Mouse (Mus musculus) neural tube, embryonic 12.5 days (tissue): Measurements from ENCODE around the gene H2-Q1. TPM values are rescaled to one million over a fixed set of nuclear protein-coding genes. Genes with fewer than 3 reads are reported as not detected.
"Not testable (repeated sequence)": the region's sequence is repeated elsewhere in the genome, so short reads cannot be mapped to it uniquely, and the experiment has no call there.

Source experiments
- ATAC-seq: fragments of 200-750 bp; cut with Nextera tagmentation; 2 replicates; pipeline ENCODE4 v1.8.0; 2017; ENCODE audit warnings: low read depth, mild to moderate bottlenecking, moderate TSS enrichment, moderate library complexity; ENCODE audit not compliant: low FRiP score
- H3K27ac ChIP-seq: fragments of 300-500 bp; sonication (generic); 2 replicates; pipeline ENCODE4 v1.5.1; 2016
- H3K27me3 ChIP-seq: fragments of 300-500 bp; sonication (generic); replicated peaks from 2 replicates; pipeline ENCODE4 v1.6.1; 2016; ENCODE audit warnings: mild to moderate bottlenecking
- H3K36me3 ChIP-seq: fragments of 300-500 bp; sonication (generic); 2 replicates; pipeline ENCODE4 v1.6.1; 2016; ENCODE audit warnings: mild to moderate bottlenecking
- H3K4me1 ChIP-seq: fragments of 300-500 bp; sonication (generic); 2 replicates; pipeline ENCODE4 v1.6.1; 2016
- H3K4me2 ChIP-seq: fragments of 300-500 bp; sonication (generic); replicated peaks from 2 replicates; pipeline ENCODE4 v1.6.1; 2016; ENCODE audit warnings: mild to moderate bottlenecking
- H3K4me3 ChIP-seq: fragments of 300-500 bp; sonication (generic); 2 replicates; pipeline ENCODE4 v1.5.1; 2016
- H3K9ac ChIP-seq: fragments of 300-500 bp; sonication (generic); 2 replicates; pipeline ENCODE4 v1.6.1; 2016; ENCODE audit warnings: mild to moderate bottlenecking
- H3K9me3 ChIP-seq: fragments of 300-500 bp; sonication (generic); 2 replicates; pipeline ENCODE4 v1.6.1; 2016; ENCODE audit warnings: mild to moderate bottlenecking
- WGBS: fragments of 180-500 bp; shearing (Covaris S2); methylation state at CpG from one replicate; pipeline ENCODE4 v1.1.7; 2016; 5-methylcytosine and 5-hydroxymethylcytosine counted together
- polyA plus RNA-seq: library from polyadenylated mRNA; unstranded; fragments of >200 nt; fragmentation: Nextera tagmentation; extraction: Ambion mirVana; gene quantifications from 2 replicates; pipeline ENCODE4 v1.2.1, GENCODE M21; 2016

H2-Q1 gene
- polyA plus RNA-seq = 0.06 and 0.10 TPM in 2 replicates

- Histone ChIP-seq H3K4me3 (peak within 1 kb of the TSS; percentile 33), H3K9ac (peak within 1 kb of the TSS; percentile 44), H3K4me1 (peaks cover 9% of the 10 kb centered on the region), H3K27ac (no peak within 1 kb of the TSS), H3K36me3 (no peaks in the 10 kb centered on the region), H3K4me2 (peak within 1 kb of the TSS; percentile 64), H3K27me3 (peaks cover 32% of the 10 kb centered on the region), H3K9me3 (no peaks in the 10 kb centered on the region)
- 2% methylated on average over 55 of the region's 55 CpGs for WGBS
- no peak for ATAC-seq
Measured at GRCm38 (mm10) chr17:35320327-35321081, at the start of gene H2-Q1. TSS of gene H2-Q1 (plus strand) at chr17:35320405.

DNA sequence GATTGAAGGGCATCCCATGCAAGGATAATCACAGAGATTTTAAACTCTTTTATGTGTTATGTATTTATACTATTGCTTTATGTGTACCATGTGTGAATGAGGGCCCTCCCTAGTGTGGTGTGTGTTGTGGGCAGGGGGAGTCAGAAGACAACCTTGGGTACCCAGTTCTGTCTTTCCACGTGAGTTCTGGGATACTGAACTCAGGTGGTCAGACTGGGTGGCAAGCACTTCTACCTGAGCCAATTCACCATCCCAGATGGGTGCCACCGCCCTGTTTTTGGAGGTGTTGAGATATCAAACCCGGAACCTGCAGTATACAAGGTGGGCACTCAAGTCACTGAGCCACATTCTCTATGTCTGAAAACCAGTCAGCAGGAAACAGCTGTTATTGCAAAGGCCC, 48.0 kb upstream of the H2-Q1 start:
- ATAC-seq = no peak
- Histone ChIP-seq H3K4me3 (no peak overlapping the region), H3K4me1 (no peaks in the 10 kb centered on the region), H3K9me3 (no peaks in the 10 kb centered on the region), H3K4me2 (no peak overlapping the region), H3K36me3 (no peaks in the 10 kb centered on the region), H3K27ac (no peak overlapping the region), H3K9ac (no peak overlapping the region), H3K27me3 (no peaks in the 10 kb centered on the region; the same call in 1 of the 2 replicates)
- 73% methylated on average over 3 of the region's 3 CpGs for WGBS

DNA sequence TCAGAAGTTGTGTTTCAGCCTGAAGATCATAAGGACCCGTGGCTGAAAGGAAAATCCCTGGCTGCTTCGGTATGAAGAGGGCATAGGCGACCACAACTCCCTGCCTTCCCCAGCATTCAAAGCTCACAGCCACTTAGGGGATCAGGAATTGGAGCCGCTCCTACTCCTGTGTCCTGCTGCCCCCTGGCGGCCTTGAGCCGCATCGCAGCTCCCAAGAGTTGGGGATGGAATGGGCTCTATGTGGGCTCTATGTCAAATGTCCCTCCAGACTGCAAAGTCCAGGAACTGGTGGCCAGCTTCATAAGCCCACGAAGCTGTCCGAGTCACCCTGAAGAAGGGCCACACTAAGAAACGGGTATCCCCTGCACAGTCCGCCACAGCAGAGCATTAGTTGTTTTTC, 45.4 kb upstream of the H2-Q1 start:
- Histone ChIP-seq H3K4me3 (no peak overlapping the region), H3K4me2 (no peak overlapping the region), H3K4me1 (no peaks in the 10 kb centered on the region), H3K36me3 (no peaks in the 10 kb centered on the region), H3K9ac (no peak overlapping the region), H3K27ac (no peak overlapping the region), H3K27me3 (no peaks in the 10 kb centered on the region; the same call in 1 of the 2 replicates), H3K9me3 (no peaks in the 10 kb centered on the region)
- 7% methylated on average over 11 of the region's 11 CpGs for WGBS
- no peak for ATAC-seq

DNA sequence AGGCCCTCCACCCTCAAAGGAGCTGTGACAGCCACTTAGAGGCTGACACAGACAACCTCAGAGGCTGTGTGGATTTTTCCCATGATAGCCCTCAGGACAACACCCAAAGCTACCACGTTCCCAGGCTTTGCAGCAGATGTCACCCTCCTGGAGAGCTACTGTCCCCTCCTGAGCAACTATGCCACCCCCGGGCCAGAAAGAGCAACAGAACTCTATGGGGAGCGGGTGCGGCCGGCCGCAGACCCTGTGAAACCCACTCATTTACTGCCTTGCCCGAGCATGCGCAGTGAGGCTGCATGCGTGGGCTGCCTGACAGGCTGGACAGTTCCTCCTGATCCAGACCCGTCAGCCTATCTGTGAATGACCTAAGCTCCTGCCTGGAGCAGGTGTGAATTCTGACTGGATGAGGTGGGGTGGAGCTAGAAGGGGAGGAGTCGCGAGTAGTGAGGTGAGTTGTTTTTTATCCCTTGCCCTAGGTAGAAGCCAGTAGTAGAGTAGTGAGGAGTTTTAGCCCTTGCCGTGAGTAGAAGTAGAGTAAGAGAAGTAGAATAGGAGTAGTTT, 43.8 kb upstream of the H2-Q1 start:
- Histone ChIP-seq H3K9ac (0 out of 2 replicates have a peak overlapping the region, but pooled peaks have one; percentile 29), H3K9me3 (no peaks in the 10 kb centered on the region), H3K4me1 (no peaks in the 10 kb centered on the region), H3K4me2 (peak overlapping the region; percentile 33; the same call in 1 of the 2 replicates), H3K4me3 (no peak overlapping the region), H3K27me3 (no peaks in the 10 kb centered on the region; the same call in 1 of the 2 replicates), H3K36me3 (no peaks in the 10 kb centered on the region), H3K27ac (no peak overlapping the region)
- ATAC-seq = no peak
- 23% methylated on average over 13 of the region's 13 CpGs for WGBS

DNA sequence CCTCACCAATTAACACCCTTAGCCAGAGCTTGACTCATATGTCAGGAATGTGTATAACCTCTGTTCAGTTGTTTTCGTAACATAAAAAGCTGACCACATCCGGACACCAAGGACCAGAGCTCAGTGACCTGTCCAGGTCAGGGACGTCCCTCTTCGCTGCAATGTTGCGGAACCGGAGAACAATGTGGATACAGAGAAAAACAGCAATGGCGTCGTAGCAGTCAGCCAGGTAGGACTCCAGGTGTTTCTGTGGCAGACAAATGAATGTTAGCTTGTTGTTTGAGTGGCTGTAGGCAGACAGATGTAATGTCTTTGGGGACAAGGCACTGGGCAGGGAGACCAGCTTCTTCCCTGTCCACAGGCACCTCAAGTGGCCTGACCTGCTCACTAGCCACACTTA, 42.2 kb upstream of the H2-Q1 start:
- no peaks in the 10 kb centered on the region for H3K9me3 ChIP-seq
- 92% methylated on average over 8 of the region's 8 CpGs for WGBS
- no peak for ATAC-seq

GRCm38 (mm10) chr17:35278957-35279688, 41.1 kb upstream of the H2-Q1 start:
- Histone ChIP-seq H3K4me3 (no peak overlapping the region), H3K4me1 (no peaks in the 10 kb centered on the region), H3K27ac (no peak overlapping the region), H3K4me2 (no peak overlapping the region), H3K36me3 (no peaks in the 10 kb centered on the region), H3K27me3 (no peaks in the 10 kb centered on the region; the same call in 1 of the 2 replicates), H3K9ac (no peak overlapping the region), H3K9me3 (no peaks in the 10 kb centered on the region)
- WGBS = 88% methylated on average over 13 of the region's 13 CpGs
- no peak for ATAC-seq

More for the DNA sequence above, 42.2 kb upstream of the H2-Q1 start:
- Histone ChIP-seq H3K27me3 (no peaks in the 10 kb centered on the region; the same call in 1 of the 2 replicates), H3K9ac (no peak overlapping the region), H3K27ac (no peak overlapping the region), H3K4me1 (no peaks in the 10 kb centered on the region), H3K4me2 (no peak overlapping the region), H3K4me3 (no peak overlapping the region), H3K36me3 (no peaks in the 10 kb centered on the region)

GRCm38 (mm10) chr17:35280276-35280675, 39.9 kb upstream of the H2-Q1 start:
- no peaks in the 10 kb centered on the region for H3K9me3 ChIP-seq
- H3K9ac ChIP-seq = no peak overlapping the region
- no peak overlapping the region for H3K4me3 ChIP-seq
- 66% methylated on average over 3 of the region's 3 CpGs for WGBS
- no peak for ATAC-seq
- no peaks in the 10 kb centered on the region for H3K4me1 ChIP-seq
- no peak overlapping the region for H3K4me2 ChIP-seq
- H3K27ac ChIP-seq = no peak overlapping the region
- no peaks in the 10 kb centered on the region for H3K36me3 ChIP-seq
- no peaks in the 10 kb centered on the region; the same call in 1 of the 2 replicates for H3K27me3 ChIP-seq

GRCm38 (mm10) chr17:35285431-35285830, 34.8 kb upstream of the H2-Q1 start:
- no peak for ATAC-seq
- H3K27ac ChIP-seq = no peak overlapping the region
- no peak overlapping the region for H3K9ac ChIP-seq
- no peaks in the 10 kb centered on the region for H3K9me3 ChIP-seq
- no peaks in the 10 kb centered on the region for H3K4me1 ChIP-seq
- no peak overlapping the region for H3K4me3 ChIP-seq
- no peaks in the 10 kb centered on the region for H3K36me3 ChIP-seq
- H3K27me3 ChIP-seq = no peaks in the 10 kb centered on the region
- no peak overlapping the region for H3K4me2 ChIP-seq

DNA sequence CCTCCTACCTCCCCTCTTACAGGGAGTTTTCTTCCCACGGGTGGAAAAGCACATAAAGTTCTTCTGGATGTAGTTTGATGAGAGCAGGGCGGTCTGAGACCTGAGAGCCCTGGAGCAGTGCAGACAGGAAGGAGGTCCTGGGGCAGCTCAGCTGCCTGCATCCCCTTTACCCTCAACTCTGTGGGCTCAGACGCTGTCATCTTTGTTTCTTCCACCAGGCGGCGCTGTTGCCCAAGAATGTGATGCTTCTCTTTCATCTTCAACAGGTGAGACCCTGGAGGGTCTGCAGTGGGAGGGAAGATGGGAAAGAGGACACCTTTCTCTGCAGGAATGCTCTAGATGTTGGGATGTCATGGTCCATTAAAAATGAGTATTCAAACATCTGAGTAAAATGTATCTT, 24.4 kb upstream of the H2-Q1 start:
- ATAC-seq = not testable (repeated sequence)
- WGBS = 5% methylated on average over 5 of the region's 5 CpGs

GRCm38 (mm10) chr17:35300261-35300945, 19.8 kb upstream of the H2-Q1 start:
- not testable (repeated sequence) for H3K9ac ChIP-seq, ATAC-seq, H3K4me1 ChIP-seq, H3K9me3 ChIP-seq, H3K27ac ChIP-seq, H3K27me3 ChIP-seq, H3K36me3 ChIP-seq, H3K4me2 ChIP-seq, H3K4me3 ChIP-seq
- WGBS = 90% methylated on average over 7 of the region's 7 CpGs

More for the DNA sequence above, 24.4 kb upstream of the H2-Q1 start:
- not testable (repeated sequence) for H3K4me3 ChIP-seq, H3K9me3 ChIP-seq, H3K27ac ChIP-seq, H3K27me3 ChIP-seq, H3K9ac ChIP-seq, H3K4me1 ChIP-seq, H3K4me2 ChIP-seq, H3K36me3 ChIP-seq

DNA sequence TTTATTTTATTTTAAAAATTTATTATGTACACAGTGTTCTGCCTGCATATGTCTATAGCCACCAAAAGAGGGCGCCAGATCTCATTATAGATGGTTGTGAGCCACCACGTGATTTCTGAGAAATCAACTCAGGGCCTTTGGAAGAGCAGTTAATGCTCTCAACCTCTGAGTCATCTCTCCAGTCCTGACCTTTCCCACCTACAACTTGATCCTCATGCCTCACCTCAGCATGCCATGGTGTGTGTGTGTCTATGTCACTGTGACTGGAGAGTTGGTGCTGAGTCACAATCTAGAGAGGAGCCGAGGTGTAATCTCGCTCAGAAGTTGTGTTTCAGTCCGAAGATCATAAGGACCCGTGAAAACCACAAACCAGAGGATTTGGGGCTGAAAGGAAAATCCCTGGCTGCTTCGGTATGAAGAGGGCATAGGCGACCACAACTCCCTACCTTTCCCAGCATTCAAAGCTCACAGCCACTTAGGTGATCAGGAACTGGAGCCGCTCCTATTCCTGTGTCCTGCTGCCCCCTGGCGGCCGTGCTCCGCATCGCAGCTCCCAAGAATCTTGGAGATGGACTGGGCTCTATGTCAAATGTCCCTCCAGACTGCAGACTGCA, 18.5 kb upstream of the H2-Q1 start:
- ATAC-seq = no peak
- Histone ChIP-seq H3K4me3 (no peak overlapping the region), H3K9ac (no peak overlapping the region), H3K27ac (no peak overlapping the region), H3K4me1 (no peaks in the 10 kb centered on the region), H3K4me2 (no peak overlapping the region), H3K9me3 (no peaks in the 10 kb centered on the region), H3K27me3 (no peaks in the 10 kb centered on the region), H3K36me3 (no peaks in the 10 kb centered on the region)
- WGBS = 27% methylated on average over 13 of the region's 13 CpGs
